Mouse (Mus musculus) C2C12 (cell line): Measurements from ENCODE around the gene Cd19.

ENCODE experiments used
- CTCF ChIP-seq: IDR thresholded peaks from one replicate; pipeline ENCODE4 v1.5.1; 2011; ENCODE audit not compliant: control insufficient read depth, insufficient read depth, insufficient read length
- USF1 ChIP-seq: IDR thresholded peaks from one replicate; pipeline ENCODE4 v1.6.1; 2011; ENCODE audit warnings: low read depth, mild to moderate bottlenecking, control low read depth, moderate library complexity

GRCm38 (mm10) chr7:126446217-126446616, 31.5 kb upstream of the Cd19 start:
- TF ChIP-seq CTCF (no peak), USF1 (no peak)
